Mouse (Mus musculus): ENCODE measurements at regions not wholly inside any gene's neighbourhood (a gene's known extent, or its start where the extent isn't known, plus 50 kb on each side); places are given as distances from the start of the nearest gene placed in this dataset.

- no peaks in the 10 kb centered on the region for H3K4me1 ChIP-seq
Measured at GRCm38 (mm10) chr13:102065796-102066195, 297.8 kb upstream of the Pik3r1 start.

GRCm38 (mm10) chr13:102070740-102071139 is 302.7 kb upstream of the Pik3r1 start:
- no peaks in the 10 kb centered on the region for H3K9me3 ChIP-seq
- no peaks in the 10 kb centered on the region for H3K4me1 ChIP-seq
- H3K9ac ChIP-seq, result no peak overlapping the region
- WGBS, result 56% methylated on average over 3 of the region's 3 CpGs
- no peak for ATAC-seq (ENCODE audit: low FRiP score, low read depth)
- no peak overlapping the region for H3K4me3 ChIP-seq
- no peak overlapping the region for H3K4me2 ChIP-seq (replicated peaks)
- H3K27me3 ChIP-seq (replicated peaks), result no peaks in the 10 kb centered on the region
- no peaks in the 10 kb centered on the region for H3K36me3 ChIP-seq
- H3K27ac ChIP-seq, result no peak overlapping the region

More at GRCm38 (mm10) chr13:102065796-102066195, 297.8 kb upstream of the Pik3r1 start:
- Histone ChIP-seq H3K4me3 (no peak overlapping the region), H3K4me2 (replicated peaks) (no peak overlapping the region), H3K27ac (no peak overlapping the region), H3K9ac (no peak overlapping the region), H3K27me3 (replicated peaks) (no peaks in the 10 kb centered on the region), H3K9me3 (no peaks in the 10 kb centered on the region), H3K36me3 (no peaks in the 10 kb centered on the region)
- WGBS, result 82% methylated on average over 5 of the region's 5 CpGs
- no peak for ATAC-seq (ENCODE audit: low FRiP score, low read depth)

DNA sequence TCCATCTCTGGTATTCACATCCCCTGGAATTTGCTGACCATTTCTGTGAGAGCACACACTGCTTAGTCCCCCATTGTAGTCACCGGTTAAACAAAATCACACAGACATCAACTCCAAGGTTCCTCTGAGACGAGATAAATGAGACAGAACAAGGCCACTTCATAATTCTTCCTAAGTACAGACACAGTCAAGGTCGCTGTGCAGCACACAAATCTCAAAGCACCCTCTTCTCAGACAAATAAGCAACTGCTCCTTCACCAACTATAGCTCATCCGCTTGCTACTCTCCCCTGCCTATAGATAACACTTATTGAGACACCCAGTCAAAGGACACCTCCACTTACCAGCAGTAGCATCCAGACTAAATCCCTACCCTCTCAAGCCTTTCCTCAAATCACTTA is 304.3 kb upstream of the Pik3r1 start:
- no peaks in the 10 kb centered on the region for H3K36me3 ChIP-seq
- H3K27ac ChIP-seq, result no peak overlapping the region
- 81% methylated on average over 4 of the region's 4 CpGs for WGBS
- H3K27me3 ChIP-seq (replicated peaks), result no peaks in the 10 kb centered on the region
- ATAC-seq (ENCODE audit: low FRiP score, low read depth), result no peak
- no peak overlapping the region for H3K4me3 ChIP-seq
- H3K4me1 ChIP-seq, result no peaks in the 10 kb centered on the region
- H3K9me3 ChIP-seq, result no peaks in the 10 kb centered on the region
- H3K9ac ChIP-seq, result no peak overlapping the region
- H3K4me2 ChIP-seq (replicated peaks), result no peak overlapping the region

GRCm38 (mm10) chr13:102087766-102088165 is 319.7 kb upstream of the Pik3r1 start:
- H3K4me2 ChIP-seq (replicated peaks), result no peak overlapping the region
- no peak overlapping the region for H3K9ac ChIP-seq
- ATAC-seq (ENCODE audit: low FRiP score, low read depth), result no peak
- H3K4me3 ChIP-seq, result no peak overlapping the region
- H3K36me3 ChIP-seq, result no peaks in the 10 kb centered on the region
- no peaks in the 10 kb centered on the region for H3K4me1 ChIP-seq
- H3K27ac ChIP-seq, result no peak overlapping the region
- no peaks in the 10 kb centered on the region for H3K27me3 ChIP-seq (replicated peaks)
- no peaks in the 10 kb centered on the region for H3K9me3 ChIP-seq
- WGBS, result 90% methylated on average over 1 of the region's 1 CpGs

DNA sequence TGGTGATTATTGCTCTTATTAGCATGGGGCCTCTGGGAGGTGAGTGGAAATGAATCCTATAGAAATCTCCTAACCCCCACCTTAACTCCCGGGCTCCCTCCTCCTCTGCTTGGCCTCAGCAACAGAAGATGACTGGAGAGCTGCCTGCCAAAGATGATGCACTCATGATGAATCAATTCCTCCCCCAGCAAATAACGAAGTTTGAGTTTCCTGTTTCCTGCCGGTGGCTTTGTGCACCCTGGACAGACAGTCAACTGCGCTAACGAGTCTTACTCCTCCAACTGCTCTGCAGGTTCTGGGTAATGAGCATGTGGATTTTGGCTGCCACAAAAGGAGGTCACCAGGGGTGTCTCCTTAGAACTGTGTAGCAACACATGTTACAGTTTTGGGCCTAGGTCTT is 321.5 kb upstream of the Pik3r1 start:
- no peaks in the 10 kb centered on the region for H3K4me1 ChIP-seq
- ATAC-seq (ENCODE audit: low FRiP score, low read depth), result no peak
- H3K4me2 ChIP-seq (replicated peaks), result no peak overlapping the region
- WGBS, result 79% methylated on average over 5 of the region's 5 CpGs
- no peaks in the 10 kb centered on the region for H3K9me3 ChIP-seq
- H3K27ac ChIP-seq, result no peak overlapping the region
- no peak overlapping the region for H3K4me3 ChIP-seq
- H3K27me3 ChIP-seq (replicated peaks), result no peaks in the 10 kb centered on the region
- no peak overlapping the region for H3K9ac ChIP-seq
- H3K36me3 ChIP-seq, result no peaks in the 10 kb centered on the region

GRCm38 (mm10) chr13:102094193-102094592 is 326.2 kb upstream of the Pik3r1 start:
- Histone ChIP-seq H3K27me3 (replicated peaks) (no peaks in the 10 kb centered on the region), H3K36me3 (no peaks in the 10 kb centered on the region), H3K4me2 (replicated peaks) (no peak overlapping the region), H3K27ac (no peak overlapping the region), H3K9me3 (no peaks in the 10 kb centered on the region), H3K4me3 (no peak overlapping the region), H3K9ac (no peak overlapping the region), H3K4me1 (no peaks in the 10 kb centered on the region)
- ATAC-seq (ENCODE audit: low FRiP score, low read depth), result no peak
- 90% methylated on average over 4 of the region's 4 CpGs for WGBS

DNA sequence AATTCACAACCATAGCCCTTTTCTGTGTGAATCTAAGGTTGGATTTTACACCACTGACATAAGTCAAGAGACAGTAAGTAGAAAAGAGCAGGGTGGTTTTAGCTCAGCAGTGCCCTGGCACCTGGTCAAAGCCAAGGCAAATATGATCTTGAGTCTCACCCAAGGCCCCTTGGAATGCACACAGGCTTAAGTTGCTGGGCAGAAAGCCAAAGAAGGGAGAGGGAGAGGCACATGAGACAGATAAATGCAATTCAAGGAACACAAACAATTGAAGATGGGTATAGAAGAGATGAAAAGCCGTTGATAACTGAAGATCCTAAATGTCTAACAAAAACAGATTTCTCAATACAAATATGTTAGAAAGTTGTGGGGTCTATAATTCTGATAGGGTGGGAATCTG is 335.1 kb upstream of the Pik3r1 start:
- Histone ChIP-seq H3K27me3 (replicated peaks) (no peaks in the 10 kb centered on the region), H3K27ac (no peak overlapping the region), H3K4me3 (no peak overlapping the region), H3K9me3 (no peaks in the 10 kb centered on the region), H3K4me2 (replicated peaks) (no peak overlapping the region), H3K36me3 (no peaks in the 10 kb centered on the region), H3K9ac (no peak overlapping the region), H3K4me1 (no peaks in the 10 kb centered on the region)
- ATAC-seq (ENCODE audit: low FRiP score, low read depth), result no peak
- 96% methylated on average over 1 of the region's 1 CpGs for WGBS

- H3K9ac ChIP-seq, result no peak overlapping the region
- H3K27ac ChIP-seq, result no peak overlapping the region
- no peak for ATAC-seq (ENCODE audit: low FRiP score, low read depth)
- H3K4me3 ChIP-seq, result no peak overlapping the region
- 45% methylated on average over 1 of the region's 1 CpGs for WGBS
- no peaks in the 10 kb centered on the region for H3K9me3 ChIP-seq
- no peaks in the 10 kb centered on the region for H3K4me1 ChIP-seq
- H3K4me2 ChIP-seq (replicated peaks), result no peak overlapping the region
- no peaks in the 10 kb centered on the region for H3K27me3 ChIP-seq (replicated peaks)
- H3K36me3 ChIP-seq, result no peaks in the 10 kb centered on the region
Measured at GRCm38 (mm10) chr13:102106188-102106587, 338.2 kb upstream of the Pik3r1 start.

DNA sequence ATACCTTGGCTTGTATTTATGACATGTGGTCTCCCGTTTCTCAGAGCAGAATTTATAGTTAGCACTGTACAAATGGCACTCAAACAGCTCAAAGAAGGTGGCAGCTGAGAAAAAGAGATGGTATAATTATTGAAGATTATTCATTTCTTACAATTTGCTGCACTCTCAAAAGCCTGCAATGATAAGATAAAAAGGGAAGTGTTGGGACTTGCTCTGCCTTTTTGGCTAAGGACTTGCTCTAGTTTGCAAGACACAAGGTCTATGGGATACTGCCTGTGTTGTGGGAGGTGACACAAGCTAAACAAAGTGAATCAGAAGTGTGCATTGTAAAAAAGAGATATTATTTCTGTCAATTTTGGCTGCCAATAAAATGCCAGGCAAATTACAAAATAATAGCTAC is 340.2 kb upstream of the Pik3r1 start:
- Histone ChIP-seq H3K4me2 (replicated peaks) (no peak overlapping the region), H3K4me1 (no peaks in the 10 kb centered on the region), H3K9me3 (no peaks in the 10 kb centered on the region), H3K27me3 (replicated peaks) (no peaks in the 10 kb centered on the region), H3K27ac (no peak overlapping the region), H3K9ac (no peak overlapping the region), H3K36me3 (no peaks in the 10 kb centered on the region), H3K4me3 (no peak overlapping the region)
- no peak for ATAC-seq (ENCODE audit: low FRiP score, low read depth)
- WGBS, result 64% methylated on average over 1 of the region's 1 CpGs

DNA sequence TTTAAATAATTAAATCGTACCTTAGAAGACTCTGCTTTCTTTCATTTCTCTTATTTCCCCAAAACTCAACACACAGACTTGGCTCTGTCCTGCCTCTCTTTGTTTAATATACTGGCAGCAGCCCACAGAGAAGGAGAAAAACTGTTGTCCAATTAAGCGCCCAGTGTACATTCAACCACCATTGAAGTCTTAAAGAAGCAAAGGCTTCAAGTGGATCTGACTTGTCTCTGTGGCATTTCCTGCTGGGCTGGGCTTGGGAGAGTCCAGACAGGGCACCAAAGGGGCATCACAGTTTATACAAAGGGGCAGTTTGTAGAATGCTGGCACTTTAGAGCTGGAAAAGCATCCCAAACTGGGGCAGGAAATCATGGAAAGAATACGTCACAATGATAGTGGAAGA is 340.9 kb upstream of the Pik3r1 start:
- no peak overlapping the region for H3K4me2 ChIP-seq (replicated peaks)
- H3K4me1 ChIP-seq, result no peaks in the 10 kb centered on the region
- H3K4me3 ChIP-seq, result no peak overlapping the region
- no peak overlapping the region for H3K27ac ChIP-seq
- no peaks in the 10 kb centered on the region for H3K27me3 ChIP-seq (replicated peaks)
- WGBS, result 85% methylated on average over 3 of the region's 3 CpGs
- no peaks in the 10 kb centered on the region for H3K9me3 ChIP-seq
- H3K9ac ChIP-seq, result no peak overlapping the region
- H3K36me3 ChIP-seq, result no peaks in the 10 kb centered on the region
- no peak for ATAC-seq (ENCODE audit: low FRiP score, low read depth)

DNA sequence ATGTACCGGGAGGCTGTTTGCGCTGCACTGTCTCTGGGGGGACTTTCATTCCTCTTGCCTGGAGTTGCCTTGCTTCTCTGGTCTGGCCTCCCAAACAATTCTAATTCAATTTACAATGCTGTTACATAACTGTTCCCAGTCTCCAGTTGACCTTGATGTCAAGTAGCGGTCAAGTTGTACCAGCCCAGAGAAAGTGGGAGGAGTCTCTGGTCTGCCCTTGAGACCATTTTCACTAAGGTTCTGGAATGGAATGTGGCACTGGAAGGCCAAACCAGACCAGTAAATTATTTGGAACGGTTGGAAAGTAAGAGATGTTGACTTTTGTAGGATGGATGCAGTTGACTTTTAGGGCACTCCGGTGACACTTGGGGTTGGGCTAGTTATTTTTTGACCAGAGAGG is 345.9 kb upstream of the Pik3r1 start:
- H3K36me3 ChIP-seq, result no peaks in the 10 kb centered on the region
- H3K27me3 ChIP-seq (replicated peaks), result no peaks in the 10 kb centered on the region
- no peak for ATAC-seq (ENCODE audit: low FRiP score, low read depth)
- no peak overlapping the region for H3K4me2 ChIP-seq (replicated peaks)
- no peaks in the 10 kb centered on the region for H3K4me1 ChIP-seq
- H3K4me3 ChIP-seq, result no peak overlapping the region
- 88% methylated on average over 5 of the region's 5 CpGs for WGBS
- no peak overlapping the region for H3K27ac ChIP-seq
- no peak overlapping the region for H3K9ac ChIP-seq
- no peaks in the 10 kb centered on the region for H3K9me3 ChIP-seq

GRCm38 (mm10) chr13:102122341-102122740 is 354.3 kb upstream of the Pik3r1 start:
- Histone ChIP-seq H3K27ac (no peak overlapping the region), H3K9me3 (no peaks in the 10 kb centered on the region), H3K9ac (no peak overlapping the region)

GRCm38 (mm10) chr13:102127933-102128430 is 360.0 kb upstream of the Pik3r1 start:
- Histone ChIP-seq H3K9me3 (no peaks in the 10 kb centered on the region), H3K9ac (no peak overlapping the region), H3K4me3 (no peak overlapping the region), H3K27ac (no peak overlapping the region), H3K27me3 (replicated peaks) (no peaks in the 10 kb centered on the region), H3K4me2 (replicated peaks) (no peak overlapping the region), H3K36me3 (no peaks in the 10 kb centered on the region), H3K4me1 (no peaks in the 10 kb centered on the region; the same call in 1 of the 2 replicates)
- WGBS, result 87% methylated on average over 4 of the region's 4 CpGs
- ATAC-seq (ENCODE audit: low FRiP score, low read depth), result no peak

More at GRCm38 (mm10) chr13:102122341-102122740, 354.3 kb upstream of the Pik3r1 start:
- Histone ChIP-seq H3K4me2 (replicated peaks) (no peak overlapping the region), H3K36me3 (no peaks in the 10 kb centered on the region), H3K4me1 (no peaks in the 10 kb centered on the region), H3K4me3 (no peak overlapping the region), H3K27me3 (replicated peaks) (no peaks in the 10 kb centered on the region)
- ATAC-seq (ENCODE audit: low FRiP score, low read depth), result no peak
- WGBS, result 95% methylated on average over 6 of the region's 6 CpGs
